Mouse (Mus musculus) layer of hippocampus, postnatal 25 days (tissue): Measurements from ENCODE around the gene Odam. TPM values are rescaled to one million over a fixed set of nuclear protein-coding genes. Genes with fewer than 3 reads are reported as not detected.

Source experiments
- DNase-seq, 2 experiments: peaks; one replicate each; pipeline ENCODE4 v3.0.0; 2022; ENCODE audit warnings: mixed read lengths in 2 of 2, low spot score in 1 of 2; ENCODE audit errors: extremely low spot score in 1 of 2
- total RNA-seq, 2 experiments: library from RNA; stranded (reverse); gene quantifications; 2 replicates each; pipeline ENCODE4 v1.2.3; 2021

Gene Odam
- total RNA-seq: not detected

DNA sequence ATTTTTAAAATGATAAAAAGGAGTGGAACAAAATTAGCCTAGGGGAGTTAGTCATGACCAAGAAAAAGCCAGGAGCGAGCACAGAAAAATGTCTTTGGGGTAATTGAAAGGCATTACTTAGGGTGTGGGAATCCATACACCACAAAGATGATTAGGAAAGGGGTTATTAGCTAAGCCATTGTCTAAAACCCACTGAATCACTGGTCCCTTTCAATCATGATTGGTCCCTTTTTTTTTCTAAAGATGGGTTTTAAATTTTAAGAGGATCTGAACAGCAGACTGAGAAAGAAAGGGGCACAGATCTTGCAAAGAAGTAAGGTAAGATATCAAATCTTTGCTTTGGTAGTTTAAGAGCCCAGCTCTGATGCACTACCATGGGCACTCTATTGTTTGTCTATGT is at the start of gene Odam:
Gene Odam, plus strand, starts transcription at position 301 of the 400 bp plus-strand sequence.
- DNase-seq: no peak

DNA sequence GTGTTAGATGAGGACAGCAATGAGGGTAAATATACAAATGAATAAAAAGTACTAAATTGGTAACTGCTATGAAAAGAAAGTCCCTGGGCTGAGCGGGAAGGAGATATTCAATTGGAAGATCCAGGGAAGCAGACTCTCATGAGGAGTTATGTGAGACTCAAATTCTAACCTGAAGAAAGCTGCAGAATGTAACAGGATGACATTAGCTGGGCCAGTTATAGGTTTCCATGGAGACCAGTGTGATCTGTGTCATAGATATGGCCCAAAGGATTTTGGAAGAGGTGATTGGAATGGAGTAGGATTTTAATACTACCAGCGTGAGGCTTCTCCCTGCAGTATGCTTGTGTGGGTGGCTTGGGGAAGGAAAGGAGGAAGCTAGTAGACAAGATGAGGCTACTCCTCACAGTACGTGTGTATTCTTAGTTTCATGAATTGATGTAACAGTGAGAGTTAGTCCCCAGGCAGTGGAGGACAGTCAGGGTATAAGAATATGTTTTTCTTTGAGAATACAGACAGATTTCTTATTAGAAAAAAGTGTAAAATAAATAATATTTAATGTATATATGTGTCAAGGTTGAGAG is 29.6 kb upstream of the Odam start:
- no peak for DNase-seq

DNA sequence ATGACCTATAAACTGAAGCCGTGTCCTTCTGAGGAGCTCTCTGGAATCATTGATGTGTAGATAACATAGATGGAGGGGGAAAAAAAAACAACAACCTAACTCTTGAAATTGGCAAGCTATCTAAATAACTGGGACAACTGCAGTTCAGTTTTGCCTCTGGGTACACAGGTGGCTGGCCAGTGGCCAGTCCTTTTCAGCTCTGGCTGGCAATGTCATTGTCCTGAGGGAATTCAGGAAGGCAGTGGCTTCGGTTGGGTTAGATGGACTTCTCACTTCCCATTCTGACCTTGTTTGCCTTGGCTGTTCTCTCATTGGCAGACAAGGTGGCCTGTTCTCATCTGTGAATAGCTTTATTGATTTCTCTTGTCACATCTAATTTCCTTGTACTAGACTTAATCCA is 14.7 kb upstream of the Odam start:
- no peak for DNase-seq

DNA sequence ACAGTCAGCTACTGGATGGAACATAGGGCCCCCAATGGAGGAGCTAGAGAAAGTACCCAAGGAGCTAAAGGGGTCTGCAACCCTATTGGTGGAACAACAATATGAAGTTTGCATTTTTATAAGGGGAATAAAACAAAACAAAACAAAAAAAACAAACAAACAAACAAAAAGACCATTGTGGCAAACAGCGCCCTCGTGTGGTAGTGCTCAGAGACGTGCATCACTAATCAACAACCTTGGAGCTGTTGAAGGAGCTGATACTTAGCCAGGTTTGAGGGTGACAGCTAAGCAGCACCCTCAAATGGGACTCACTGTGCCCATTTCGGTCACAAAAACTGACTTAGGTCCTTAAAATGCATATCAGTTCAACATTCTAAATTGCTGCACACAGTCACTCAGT is 13.4 kb upstream of the Odam start:
- no peak for DNase-seq

DNA sequence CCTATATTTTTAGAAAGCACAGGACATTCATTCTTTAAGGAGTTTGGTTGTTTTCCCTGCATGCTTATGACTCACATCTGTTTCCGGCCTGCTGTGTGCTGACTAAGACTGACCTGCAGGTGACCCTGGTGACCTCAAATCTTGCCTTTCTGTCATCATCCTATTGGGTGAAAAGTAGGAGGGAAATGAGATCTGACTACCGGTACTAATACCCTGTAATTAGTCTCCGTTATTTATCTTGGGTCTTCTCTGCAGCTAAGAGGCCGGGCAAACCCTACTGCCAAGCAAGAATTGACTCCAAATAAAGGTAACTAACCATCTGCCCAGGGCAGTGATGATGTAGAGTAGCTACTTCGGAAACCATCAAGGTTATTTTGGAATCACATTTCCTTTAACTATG is 40.5 kb downstream of the Odam start, which contains the start of gene Csn3:
Gene Csn3, plus strand, starts transcription at position 208 of the 400 bp plus-strand sequence.
- DNase-seq: no peak

DNA sequence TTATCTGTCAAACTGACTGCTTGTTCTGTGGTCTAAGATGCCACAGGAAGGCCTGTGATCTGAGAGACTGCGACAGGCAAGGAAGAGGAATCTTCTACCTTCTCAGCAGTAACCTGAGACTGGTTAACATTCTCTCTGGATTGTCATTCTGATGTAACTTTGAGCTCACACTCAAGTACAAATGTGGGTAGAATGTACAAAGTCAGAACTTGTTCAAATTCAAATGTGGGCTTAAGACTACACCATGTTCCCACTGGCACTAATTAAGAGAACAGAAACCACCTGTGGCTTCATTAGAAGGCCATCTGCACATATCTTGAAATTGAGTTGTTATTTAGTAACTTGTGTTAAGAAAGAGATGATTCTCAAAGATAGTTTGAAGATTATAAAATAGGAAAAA is 46.8 kb downstream of the Odam start:
- DNase-seq: no peak

DNA sequence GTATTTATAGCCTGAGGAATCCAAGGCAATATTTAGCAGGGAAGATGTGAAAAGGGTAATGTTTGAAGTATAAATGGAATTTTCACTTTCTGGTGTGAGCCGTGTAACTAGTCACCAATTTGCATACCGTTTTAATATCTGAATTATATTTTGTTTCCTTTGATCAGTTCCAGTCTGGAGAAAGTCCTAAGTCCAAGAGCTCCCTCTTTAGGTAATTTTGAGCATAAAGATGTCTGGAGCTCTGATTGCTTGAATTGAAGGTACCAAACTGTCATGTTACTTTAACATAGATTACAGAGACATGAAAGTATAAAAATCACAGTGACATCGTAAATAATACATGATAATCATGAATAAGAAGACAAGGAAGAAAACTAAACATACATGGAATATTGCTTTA is 55.9 kb downstream of the Odam start:
- DNase-seq: no peak

DNA sequence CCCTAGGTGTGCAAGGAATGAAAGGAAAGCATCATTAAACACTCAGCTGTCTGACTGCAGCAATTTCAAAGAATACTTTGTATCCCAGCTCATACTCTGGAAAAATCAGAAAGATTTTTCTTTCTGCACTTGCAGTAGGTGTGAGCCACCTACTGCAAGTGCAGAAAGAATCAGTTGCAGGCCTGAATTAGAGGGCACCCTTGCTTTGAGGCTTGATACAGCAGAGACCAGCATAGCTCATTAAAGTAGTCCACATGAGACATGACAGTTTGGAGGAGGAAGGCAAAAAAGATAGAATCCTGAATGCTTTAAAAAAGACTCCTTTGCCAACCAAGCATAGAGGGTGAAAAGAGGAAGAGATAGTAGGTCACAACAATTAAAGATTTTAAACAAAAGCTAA is 57.7 kb downstream of the Odam start:
- DNase-seq: no peak

Other genes starting within 250 kb of the Odam start
- gene Csn1s1, start 218.8 kb upstream of the Odam start, total RNA-seq: not detected
- not detected for gene Csn2, start 185.4 kb upstream of the Odam start, total RNA-seq
- gene Csn1s2a, start 110.5 kb upstream of the Odam start, total RNA-seq: not detected
- not detected for gene Csn1s2b, start 76.9 kb upstream of the Odam start, total RNA-seq
- not detected for gene Prr27, start 59.3 kb upstream of the Odam start, total RNA-seq
- gene Csn3, start 40.5 kb downstream of the Odam start, total RNA-seq: not detected
- gene 2310003L06Rik, start 84.4 kb downstream of the Odam start, total RNA-seq: not detected
- not detected for gene Gm28434, start 84.5 kb downstream of the Odam start, total RNA-seq
- gene Cabs1, start 94.4 kb downstream of the Odam start, total RNA-seq: not detected
- not detected for gene Smr3a, start 117.5 kb downstream of the Odam start, total RNA-seq
- not detected for gene Smr2, start 201.5 kb downstream of the Odam start, total RNA-seq
- not detected for gene Gm11116, start 226.5 kb downstream of the Odam start, total RNA-seq